Mouse (Mus musculus) frontal cortex, postnatal 36 days (tissue): ENCODE results near the gene Gm1979.
A peak's percentile ranks its signal among the peaks of the same experiment; 100 is the strongest.
"Not testable (repeated sequence)": the region's sequence is repeated elsewhere in the genome, so short reads cannot be mapped to it uniquely, and the experiment has no call there.

Experiments
- DNase-seq, 2 experiments: peaks; one replicate each; pipeline ENCODE4 v3.0.0; 2022; ENCODE audit warnings: low spot score in 2 of 2

The Gm1979 gene

GRCm38 (mm10) chr5:26004698-26005097 is at the start of gene Gm1979:
Gene Gm1979, minus strand, starts transcription at chr5:26004798.
- DNase-seq, result not testable (repeated sequence)

DNA sequence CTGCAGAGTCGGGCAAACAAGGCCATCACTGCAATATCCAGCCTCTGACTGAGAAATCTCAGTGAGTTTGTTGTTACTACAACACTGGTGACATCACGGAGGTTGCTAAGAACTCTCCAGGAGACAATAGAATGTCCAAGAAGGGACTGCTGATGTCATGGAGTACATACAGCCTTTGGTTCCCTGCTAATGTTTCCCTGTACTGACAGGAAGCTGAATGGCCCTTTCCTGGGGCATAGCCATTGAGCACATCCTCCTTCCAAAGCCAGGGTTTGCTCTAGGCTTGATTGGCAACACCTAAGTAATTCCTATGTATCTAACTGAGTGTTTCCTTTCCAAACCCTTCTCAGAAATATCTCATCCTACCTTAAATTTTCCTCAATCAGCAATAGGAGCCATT is 34.9 kb upstream of the Gm1979 start, which contains the start of gene Speer4a:
Gene Speer4a (minus strand): TSS at position 101 of the 400 bp plus-strand sequence.
- not testable (repeated sequence) for DNase-seq

GRCm38 (mm10) chr5:26022816-26023215 is 18.2 kb upstream of the Gm1979 start, which contains the start of gene Gm5862:
Gene Gm5862, minus strand, starts transcription at chr5:26022916.
- not testable (repeated sequence) for DNase-seq

DNA sequence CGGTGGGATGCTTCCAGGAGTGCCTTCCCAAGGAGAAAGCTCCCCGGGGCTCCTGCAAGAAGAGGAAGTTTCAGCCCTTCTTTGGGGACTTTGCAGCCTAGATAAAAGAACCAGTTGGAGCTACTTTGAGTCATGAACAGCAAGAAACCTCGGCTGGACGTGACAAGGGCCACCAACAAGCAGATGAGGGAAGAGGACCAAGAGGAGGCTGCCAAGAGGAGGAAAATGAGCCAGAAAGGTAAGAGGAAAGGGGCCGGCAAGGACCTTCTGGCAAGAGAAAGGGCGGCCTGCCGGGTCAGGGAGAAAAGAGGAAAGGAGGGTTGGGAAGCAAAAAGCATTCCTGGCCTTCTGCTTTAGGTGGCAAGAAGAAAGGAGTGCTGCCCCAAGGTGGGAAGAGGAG is 3.1 kb upstream of the Gm1979 start:
- not testable (repeated sequence) for DNase-seq

DNA sequence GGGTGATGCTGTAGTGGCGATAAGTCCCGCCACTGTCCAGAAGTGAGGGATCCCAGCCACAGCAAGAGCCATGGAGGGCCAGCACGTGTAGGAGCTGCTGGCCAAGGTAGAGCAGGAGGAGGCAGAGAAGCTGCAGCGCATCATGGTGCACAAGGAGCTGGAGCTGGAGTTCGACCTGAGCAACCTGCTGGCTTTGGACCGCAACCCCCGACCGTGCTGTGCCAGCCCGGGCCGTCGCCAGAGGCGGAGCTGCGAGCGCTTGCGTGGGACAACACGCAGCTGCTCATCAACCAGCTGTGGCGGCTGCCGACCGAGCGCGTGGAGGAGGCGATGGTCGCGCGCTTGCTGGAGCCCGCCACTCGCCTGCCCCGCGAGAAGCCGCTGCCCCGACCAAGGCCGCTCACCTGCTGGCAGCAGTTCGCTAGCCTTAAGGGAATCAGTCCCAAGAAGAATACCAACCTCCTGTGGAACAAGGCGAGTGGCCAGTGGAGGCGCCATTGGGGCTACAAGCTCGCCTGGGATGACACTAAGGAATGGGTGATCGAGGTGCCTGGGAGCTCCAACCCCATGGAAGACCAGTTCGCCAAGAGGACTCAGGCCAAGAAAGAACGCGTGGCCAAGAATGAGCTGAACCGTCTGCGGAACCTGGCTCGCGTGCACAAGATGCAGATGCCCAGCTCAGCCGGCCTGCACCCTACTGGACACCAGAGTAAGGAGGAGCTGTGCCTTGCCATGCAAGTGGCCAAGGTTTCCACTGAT is 2.5 kb upstream of the Gm1979 start:
- peak; percentile 9 to 11 for DNase-seq

DNA sequence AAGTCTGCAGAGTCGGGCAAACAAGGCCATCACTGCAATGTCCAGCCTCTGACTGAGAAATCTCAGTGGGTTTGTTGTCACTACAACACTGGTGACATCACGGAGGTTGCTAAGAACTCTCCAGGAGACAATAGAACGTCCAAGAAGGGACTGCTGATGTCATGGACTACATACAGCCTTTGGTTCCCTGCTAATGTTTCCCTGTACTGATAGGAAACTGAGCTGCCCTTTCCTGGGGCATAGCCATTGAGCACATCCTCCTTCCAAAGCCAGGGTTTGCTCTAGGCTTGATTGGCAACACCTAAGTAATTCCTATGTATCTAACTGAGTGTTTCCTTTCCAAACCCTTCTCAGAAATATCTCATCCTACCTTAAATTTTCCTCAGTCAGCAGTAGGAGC is 16.0 kb downstream of the Gm1979 start, which contains the start of gene Gm21698:
Gene Gm21698 (minus strand): TSS at position 101 of the 400 bp plus-strand sequence.
- not testable (repeated sequence) for DNase-seq

- not testable (repeated sequence) for DNase-seq
Measured at GRCm38 (mm10) chr5:25972563-25972962, 32.0 kb downstream of the Gm1979 start, which contains the start of gene Gm21680. Gene Gm21680, minus strand, starts transcription at chr5:25972663.

DNA sequence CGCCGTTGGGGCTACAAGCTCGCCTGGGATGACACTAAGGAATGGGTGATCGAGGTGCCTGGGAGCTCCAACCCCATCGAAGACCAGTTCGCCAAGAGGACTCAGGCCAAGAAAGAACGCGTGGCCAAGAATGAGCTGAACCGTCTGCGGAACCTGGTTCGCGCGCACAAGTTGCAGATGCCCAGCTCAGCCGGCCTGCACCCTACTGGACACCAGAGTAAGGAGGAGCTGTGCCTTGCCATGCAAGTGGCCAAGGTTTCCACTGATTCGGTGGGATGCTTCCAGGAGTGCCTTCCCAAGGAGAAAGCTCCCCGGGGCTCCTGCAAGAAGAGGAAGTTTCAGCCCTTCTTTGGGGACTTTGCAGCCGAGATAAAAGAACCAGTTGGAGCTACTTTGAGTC is 47.5 kb downstream of the Gm1979 start:
- DNase-seq, result not testable (repeated sequence)

DNA sequence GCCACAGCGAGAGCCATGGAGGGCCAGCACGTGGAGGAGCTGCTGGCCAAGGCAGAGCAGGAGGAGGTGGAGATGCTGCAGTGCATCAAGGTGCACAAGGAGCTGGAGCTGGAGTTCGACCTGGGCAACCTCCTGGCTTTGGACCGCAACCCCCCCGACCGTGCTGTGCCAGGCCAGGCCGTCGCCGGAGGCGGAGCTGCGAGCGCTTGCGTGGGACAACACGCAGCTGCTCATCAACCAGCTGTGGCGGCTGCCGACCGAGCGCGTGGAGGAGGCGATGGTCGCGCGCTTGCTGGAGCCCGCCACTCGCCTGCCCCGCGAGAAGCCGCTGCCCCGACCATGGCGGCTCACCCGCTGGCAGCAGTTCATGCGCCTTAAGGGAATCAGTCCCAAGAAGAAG is 48.0 kb downstream of the Gm1979 start:
- peak in 1 of 2 experiments; percentile 0 for DNase-seq

DNA sequence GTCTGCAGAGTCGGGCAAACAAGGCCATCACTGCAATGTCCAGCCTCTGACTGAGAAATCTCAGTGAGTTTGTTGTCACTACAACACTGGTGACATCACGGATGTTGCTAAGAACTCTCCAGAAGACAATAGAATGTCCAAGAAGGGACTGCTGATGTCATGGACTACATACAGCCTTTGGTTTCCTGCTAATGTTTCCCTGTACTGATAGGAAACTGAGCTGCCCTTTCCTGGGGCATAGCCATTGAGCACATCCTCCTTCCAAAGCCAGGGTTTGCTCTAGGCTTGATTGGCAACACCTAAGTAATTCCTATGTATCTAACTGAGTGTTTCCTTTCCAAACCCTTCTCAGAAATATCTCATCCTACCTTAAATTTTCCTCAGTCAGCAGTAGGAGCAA is 50.3 kb downstream of the Gm1979 start, which contains the start of gene Gm21671:
Gene Gm21671 (minus strand): TSS at position 101 of the 400 bp plus-strand sequence.
- not testable (repeated sequence) for DNase-seq
